Mouse (Mus musculus): ENCODE results near the gene Pla2g3.

Gene Pla2g3

DNA sequence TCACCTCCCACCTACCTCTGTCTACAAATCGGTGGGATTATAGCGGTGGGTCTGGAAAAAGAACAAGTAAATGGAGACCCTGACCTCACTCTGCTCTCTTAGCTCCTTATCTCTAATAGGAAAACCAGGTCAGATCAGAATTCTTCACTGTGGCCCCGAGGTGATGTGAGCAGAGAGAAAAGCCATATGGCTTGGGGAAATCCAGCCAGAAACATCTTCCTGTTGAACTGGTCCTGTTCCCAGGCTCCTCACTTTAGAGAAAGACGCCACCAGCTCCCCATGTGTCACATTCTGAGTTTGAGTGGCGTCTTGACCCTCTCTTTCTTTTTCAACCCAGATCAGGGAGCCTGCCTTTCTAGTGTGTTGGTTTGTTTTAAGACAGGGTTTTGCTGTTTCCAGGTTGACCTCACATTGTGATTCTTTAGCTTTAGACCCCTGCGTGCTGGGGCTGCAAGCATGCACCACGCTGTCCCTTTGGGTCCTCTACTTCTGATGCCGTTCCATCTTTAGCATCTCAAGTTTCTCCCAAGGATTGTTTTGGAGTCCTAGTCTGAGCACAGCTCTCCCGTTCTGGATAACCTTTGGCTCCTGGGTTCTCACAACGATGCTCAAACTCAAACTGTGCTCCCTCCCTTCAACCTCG, 31.8 kb downstream of the Pla2g3 start:
- DNase-seq (ENCODE audit: low spot score): no peak

DNA sequence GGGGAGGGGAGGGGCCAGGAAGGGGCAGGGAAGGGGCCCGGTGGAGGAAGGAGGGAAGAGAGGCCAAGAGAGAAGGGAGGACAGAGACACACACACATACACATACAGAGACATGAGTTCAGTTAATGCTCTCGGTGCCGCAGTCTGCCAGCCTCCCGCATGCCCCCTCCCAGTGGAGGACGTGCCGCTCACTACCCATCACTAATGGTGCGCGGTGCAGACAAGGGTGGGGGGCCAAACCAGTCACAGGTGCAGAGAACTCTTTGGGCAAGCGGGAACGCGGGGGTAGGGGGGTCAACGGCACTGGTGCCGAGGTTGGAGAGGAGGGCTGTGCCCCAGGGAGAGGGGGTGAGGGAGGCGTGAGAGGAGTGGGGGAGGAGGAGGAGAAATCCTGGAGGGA, 32.8 kb downstream of the Pla2g3 start:
- DNase-seq (ENCODE audit: low spot score): no peak

DNA sequence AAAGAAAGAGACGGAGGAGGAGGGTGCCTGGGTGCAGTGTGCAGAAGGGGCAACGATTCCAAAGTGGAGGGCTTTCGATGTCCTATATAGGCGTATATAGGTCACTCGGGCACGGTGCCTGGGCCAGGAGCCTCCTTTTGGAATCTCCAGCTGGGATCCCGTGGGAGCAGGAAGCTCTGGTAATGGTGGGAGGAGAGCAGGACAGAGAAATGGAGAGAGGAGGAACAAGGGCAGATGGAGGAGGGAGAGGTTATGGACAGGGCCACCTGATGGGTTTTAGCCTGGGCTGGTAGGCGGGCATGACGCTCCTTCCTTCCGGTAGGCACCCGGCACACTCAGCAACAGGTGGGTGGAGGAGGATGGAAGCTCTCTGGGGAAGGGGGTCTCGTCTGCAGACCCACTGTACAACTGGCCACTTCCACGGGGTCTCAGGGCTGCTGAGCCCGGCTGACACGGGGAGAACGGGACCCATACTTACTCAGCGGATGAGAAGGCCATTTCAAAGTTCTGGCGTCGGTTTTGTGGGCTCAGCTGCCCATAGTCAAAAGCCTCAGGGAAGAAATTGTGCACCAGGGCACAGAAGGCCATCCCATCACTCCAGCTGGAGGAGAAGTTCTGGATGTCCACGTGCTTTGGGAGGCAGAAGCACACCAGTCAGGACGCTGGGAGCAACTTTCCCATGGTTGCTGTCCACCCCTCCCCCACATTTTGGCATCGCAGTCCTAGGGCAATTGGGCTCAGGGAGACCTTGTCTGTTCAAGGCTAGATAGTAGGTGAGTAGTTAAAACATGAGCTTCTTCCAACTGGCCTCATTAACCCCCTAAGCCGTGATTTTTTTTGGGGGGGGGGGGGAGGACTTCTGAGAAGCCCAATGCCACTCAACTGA, 33.5 kb downstream of the Pla2g3 start:
- no peak for DNase-seq (ENCODE audit: low spot score)

DNA sequence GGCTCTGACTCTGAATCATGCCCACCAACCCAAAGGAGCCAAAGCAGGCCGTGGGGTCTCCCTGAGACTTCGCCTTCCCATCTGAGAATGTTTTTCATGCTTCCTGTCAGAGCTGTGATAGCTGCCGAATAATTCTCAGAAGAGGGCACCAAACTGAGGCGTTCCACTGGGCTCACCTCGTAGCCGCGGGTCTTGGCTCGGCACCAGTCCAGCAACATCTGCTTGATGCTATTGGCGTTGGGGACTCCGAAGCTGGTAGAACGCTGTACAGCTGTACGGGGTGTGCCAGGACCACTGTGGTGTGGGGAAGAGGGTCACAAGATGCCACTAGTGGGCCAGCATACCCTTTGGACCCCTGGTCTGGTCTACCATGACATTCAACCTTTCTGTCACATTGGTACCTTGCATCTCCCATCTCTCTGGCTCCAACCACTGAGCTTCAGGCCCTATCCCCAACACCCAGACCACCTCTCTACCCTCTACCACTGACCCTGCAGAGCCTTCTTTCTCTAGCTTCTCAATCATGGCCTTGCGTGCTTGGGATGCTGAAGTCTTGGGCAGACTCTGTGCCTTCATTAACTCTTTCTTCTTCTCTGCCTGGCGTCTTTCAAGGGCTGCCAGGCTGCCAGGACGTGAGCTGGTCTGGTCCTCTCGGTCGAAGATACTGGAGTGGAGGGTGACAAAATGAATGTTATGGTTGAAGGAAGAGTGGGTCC, 34.4 kb downstream of the Pla2g3 start:
- DNase-seq (ENCODE audit: low spot score): no peak

DNA sequence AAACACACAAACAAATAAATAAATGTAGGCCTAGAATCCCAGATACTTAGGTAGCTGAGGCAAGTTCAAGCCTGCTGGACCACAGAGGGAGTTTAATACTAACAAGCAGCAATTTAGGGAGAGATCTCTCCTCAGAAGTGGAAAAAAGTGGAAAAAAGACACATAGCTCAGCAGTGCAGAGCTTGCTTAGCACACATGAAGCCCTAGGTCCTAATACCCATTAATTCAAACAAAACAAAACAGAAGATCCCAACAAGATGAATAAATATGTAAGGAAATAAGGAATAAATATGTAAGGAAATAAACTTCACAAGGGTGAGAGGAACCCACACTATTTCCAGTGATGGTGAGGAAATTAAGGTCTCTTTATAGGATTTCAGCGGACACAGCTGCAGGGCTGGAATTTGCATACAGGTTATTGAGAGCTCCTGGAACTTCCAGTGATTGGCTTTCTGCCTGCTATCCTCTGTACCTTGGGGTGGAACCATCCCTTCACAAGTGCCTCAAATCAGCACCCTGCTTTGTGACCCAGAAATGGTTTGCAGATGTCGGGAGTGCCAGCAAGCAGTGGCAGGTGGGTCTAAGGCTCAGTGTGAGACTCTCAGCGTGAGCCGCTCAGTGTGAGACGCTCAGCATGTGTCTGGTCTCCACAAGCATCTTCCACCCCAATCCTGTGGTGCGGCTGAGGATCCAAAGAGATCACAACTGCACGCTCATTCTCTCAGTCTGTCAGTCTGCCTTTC, 35.9 kb downstream of the Pla2g3 start:
- no peak for DNase-seq (ENCODE audit: low spot score)

DNA sequence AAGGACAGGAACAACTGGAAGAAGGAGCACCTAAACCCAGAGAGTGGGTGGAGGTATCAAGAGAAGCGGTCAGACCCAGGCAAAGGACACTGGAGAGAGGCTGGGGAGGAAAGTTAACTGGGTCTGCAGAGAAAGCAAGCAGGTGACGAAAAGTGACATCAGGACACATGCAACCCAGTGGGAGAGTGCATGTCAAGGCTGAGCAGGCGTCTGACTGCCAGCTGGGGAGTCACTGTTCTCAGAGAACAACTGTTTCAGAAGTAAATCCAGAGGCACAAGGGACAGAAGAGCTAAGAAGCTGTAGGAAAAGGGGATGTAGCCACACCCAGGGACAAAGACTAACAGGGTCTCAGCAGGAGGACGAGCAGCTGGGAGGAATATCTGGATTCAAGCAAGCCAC, 37.5 kb downstream of the Pla2g3 start:
- no peak for DNase-seq (ENCODE audit: low spot score)

DNA sequence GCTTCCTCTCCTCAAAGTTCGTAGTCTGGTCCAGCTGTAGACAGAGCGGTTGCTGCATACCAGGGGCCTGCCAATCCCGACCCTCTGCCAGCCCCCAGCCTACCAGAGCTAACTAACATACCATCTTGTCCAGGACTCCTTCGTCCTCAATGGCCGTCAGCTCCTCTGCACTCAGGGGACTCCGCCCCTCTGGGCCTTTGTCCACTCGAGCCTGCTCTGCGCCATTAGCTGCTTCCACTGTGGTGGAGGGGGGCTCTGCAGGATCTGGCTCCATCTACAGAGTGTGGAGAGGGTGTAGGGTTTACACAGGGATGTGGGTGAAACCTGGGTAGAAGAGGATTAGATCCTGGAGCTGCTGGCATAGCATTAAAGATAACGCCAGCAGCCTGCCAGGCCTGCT, 38.1 kb downstream of the Pla2g3 start:
- DNase-seq (ENCODE audit: low spot score): no peak

DNA sequence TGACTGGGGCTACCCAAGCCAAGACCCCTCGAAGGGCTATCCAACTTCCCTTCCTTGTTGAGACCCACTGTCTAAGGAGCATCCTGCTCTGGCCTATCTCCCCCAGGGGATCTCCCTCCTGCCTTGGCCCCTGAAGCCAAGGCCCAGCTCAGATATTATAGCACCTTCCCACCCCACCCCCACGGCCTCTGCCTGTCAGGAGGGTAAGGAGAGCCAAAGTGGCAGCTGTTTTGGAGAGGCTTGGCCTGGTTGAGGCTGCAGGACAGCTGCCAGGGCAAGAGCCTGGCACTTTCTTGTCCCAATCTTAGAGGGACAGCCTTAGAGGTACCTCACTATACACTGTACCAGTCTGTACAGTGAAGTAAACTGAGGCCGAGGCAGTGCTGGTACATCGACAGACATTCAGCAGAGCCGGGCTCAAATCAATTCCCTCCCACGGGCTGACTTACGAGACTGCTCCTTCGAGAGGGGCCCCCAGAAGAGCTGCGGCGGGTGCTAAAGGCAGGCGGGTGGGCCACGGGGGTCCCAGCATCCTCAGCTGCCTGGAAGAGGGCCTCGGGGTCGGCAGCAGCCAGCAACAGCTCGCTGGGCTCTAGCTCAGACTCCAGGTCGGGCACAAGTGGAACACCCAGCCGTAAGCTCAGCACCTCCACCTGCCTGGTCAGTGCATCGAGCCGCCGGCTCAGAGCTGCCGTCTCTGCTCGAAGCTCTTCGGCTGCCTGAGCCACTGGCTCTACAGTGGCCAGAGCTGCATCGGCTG, 39.1 kb downstream of the Pla2g3 start:
- no peak for DNase-seq (ENCODE audit: low spot score)

DNA sequence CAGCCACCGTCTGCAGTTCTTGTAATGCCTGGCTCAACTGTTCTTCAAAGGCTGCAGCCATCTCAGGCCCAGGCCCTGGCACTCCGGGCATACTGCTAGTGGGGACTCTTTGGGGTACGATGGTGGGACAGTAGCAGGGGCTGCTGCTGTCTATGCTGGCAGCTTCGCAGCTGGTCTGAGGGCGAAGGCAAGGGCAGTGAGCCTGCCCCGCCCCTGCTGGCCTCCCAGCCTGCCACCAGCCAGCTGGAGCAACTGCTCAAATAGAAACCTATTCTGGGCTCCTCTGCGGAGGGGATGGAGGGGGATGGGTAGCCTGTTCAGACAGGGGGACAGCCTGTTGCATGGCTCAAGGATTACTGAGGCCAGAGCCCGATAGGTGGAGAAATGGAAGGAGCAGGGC, 39.7 kb downstream of the Pla2g3 start:
- no peak for DNase-seq (ENCODE audit: low spot score)

DNA sequence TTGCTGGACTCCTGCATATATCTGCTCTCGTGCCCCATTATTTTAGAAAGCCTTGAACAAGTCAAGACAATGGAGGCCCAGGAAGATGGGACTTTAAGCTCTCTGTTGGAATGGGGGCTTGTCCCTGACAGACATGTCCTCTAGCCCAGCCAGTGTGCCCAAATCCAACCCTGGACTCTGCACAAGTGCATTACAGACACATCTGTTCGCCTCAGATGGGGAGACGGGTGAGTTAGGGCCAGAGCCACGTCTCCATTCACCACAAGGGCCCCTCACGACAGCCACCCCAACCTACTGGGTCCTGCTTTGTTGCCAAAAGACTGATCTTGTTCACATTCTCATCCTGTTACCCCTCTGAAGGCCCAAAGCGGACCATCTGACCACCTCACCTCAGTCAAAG, 40.1 kb downstream of the Pla2g3 start:
- no peak for DNase-seq (ENCODE audit: low spot score)

DNA sequence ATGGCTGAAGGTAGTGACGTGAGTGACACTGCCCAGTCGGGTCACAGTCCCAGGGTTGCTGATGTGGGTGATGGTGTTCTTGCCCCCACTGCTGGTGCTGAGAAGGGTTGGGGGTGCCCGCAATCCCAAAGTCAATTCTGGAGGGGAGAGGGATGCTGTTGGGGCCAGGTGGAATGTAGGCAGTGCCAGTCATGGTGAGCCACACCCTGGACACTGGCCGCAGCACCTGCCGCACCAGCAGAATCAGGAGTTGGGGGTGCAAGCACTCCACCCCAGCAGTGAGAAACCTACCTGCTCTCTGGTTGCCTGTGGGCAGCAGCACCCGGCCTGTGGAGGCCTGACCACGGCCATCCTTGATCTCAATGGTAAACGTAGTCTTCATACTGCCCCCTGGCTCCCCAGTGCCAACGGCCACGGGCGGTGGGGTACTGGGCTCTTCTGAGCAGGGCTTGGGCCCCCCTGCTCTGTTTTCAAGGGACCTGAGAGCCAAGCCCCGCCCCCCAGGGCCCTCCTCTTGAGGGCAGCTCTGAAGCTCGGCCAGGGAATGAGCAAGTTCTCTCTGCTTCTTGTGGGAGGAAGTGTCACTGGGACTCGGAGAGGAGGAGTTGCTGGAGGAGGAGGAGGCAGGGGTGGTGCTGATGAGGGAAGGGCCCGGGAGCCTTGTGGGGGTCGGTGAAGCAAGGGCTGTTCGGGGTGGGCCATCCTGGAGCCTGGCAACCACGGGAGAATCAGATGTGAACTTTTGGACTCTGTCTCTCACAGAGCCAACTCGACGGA, 41.6 kb downstream of the Pla2g3 start:
- DNase-seq (ENCODE audit: low spot score): no peak

DNA sequence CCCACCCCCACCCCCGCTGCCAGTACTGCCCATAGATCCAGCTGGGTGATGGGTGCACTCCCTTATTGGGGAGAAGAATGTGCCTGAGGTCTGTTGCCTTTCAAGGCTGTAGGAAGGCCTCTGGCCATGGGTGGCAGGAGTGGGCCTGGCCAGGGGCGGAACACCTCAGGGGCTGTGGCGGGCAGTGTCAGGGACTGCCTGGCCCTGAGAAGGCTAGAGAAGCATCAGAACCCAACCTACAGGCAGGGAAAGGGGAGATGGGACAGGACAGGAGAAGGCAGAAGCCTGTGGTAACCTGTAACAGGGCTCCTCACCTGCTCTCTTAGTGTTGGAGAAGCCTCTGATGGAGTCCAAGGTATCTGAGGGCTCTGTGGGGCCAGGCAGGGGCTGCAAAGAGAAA, 42.6 kb downstream of the Pla2g3 start:
- no peak for DNase-seq (ENCODE audit: low spot score)

DNA sequence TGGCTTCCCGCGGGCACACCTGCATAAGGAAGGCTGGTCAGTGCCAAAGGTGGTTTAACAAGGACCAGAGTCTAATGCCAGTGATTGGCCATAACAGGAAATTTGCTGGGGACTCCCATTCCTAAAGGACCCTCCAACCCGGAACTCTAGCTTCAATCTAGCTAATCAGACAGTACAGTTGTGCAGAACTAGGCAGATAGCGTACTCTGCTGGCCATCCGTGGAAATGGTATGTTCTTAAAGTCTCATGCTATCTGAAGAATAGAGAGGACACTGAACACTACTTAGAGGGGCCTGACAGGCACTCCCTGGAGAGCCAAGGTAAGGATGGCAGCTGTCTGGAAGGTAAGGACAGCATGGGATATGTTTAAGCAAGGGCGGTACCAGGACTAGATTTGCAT, 43.5 kb downstream of the Pla2g3 start:
- DNase-seq (ENCODE audit: low spot score): no peak

DNA sequence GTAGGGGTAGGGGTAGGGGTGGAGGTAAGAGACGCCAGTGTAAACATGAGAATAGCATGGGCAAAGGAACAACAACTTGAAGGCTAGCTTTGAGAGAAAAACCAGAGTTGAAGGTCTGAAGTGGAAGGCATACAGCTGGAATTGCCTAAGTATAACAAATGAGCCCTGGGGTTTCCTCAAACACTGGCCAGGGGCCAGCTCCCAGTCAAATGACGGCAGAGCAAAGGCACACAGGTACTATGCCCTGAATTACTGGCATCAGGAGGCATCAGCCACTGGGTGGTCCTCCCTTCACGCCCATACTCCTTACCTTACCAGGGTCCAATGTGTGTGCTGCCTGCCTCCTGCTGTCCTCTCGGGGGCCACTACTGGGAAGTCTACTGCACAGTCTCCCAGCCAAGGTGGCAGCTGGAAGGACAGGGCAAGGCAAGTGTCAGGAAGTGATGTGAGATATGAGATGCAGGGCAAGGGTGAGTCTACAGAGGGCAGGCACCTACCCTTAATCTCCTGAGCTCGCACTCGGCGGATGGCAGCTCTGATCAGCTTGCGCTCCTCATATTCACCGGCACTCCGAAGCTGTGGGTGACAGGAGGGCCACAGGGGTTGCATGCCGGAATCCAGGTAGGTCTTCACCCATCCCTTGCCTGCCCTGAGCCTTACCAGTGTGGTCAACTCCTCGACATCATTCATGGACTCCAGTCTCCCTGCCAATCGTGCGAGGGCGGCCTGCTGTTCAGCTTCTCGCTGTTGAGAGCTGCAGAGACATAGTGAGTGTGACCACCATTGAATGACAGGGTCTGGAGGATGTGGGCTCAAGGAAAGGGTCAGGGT, 44.2 kb downstream of the Pla2g3 start:
- DNase-seq (ENCODE audit: low spot score): no peak

DNA sequence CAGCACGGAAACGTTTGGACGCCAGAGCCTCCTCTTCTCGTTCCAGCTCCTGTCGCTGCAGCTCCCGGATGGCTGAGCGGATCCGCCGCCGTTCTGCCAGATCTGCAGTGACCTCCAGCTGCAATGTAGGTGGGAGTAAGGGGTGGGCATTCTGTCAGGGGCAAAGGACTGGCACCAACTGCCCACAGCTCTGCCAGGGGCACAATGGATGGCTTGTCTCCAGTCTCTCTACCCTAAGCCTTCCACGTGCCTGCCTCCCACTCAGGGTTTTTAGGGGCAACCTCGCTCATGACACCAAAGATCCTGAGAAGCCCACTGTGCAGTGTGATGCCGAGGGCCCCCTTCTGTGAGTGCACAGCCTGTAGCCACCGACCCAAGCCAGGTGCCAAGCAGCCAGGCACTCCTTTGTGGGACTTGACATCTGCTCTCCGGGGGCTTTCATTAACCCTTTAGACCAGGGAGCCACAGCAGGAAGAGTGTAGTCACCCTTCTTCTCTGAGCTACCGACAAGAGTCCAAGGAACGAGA, 45.4 kb downstream of the Pla2g3 start:
- DNase-seq (ENCODE audit: low spot score): no peak

DNA sequence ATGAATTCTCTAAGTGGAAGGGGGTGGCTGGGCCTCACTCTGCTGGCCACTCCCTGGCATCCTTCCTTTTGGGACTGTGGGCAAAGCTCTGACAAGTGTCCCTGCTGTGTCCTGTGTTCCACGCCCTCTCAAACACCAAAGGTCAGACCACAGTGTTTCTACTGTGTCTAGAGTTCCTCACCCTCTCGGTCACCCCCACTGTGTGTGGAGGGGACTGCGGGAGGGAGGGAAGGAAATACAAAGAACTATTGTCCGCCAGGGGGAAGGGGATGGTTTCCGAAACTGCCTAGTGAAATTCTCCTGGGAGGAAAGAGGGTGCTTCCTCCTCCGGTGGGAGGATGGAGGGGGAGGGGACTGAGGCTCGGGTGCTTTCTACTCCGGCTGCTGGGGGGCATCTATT, 46.9 kb downstream of the Pla2g3 start:
- DNase-seq (ENCODE audit: low spot score): no peak

DNA sequence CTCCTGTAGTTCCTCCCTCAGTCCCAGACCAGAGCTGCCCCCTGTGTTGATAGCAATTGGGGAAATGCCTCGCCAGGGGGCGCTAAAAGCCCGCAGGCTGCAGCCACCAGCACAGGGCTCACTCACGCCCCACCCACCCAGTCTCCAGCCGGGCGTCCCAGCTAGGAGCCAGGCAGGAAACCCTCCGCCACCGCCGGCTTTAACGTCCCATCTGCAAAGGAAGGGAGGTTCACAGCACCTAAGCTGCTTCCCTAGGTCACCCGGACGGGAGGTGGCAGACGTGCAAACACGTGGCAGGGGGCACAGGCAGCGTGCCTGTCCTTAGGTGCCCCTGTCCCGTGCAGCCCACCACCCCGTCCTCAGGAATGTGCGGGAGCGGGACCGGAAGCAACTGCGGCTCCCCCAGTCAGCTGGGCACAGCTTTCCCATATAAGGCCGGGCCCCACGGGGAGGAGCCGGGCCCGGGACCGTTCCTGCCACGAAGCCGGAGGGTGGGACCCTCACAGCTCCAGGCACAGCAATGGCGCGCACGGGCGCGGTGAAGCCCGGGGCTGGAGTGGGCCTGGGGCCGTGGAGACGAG, 47.4 kb downstream of the Pla2g3 start:
- DNase-seq (ENCODE audit: low spot score): peak; percentile 82

DNA sequence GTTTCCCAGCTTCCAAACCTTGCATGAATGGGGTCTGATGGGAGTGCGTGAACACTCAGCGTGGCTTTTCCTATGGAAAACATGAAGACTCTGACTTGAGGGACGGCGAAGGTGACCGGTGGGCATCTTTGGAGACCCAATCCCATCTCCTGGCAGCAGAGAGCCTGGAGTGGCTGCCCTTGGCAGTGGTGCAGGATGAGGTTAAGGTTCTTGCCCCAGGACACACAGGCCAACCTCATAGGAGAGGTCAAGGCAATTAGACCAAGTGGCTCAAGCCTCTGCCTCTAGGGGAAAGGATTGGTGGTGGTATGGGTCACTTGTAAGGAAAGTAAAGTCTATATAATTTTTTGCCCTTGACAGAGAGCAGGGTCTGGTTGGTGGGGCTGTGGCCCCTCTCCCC, 48.0 kb downstream of the Pla2g3 start:
- no peak for DNase-seq (ENCODE audit: low spot score)

DNA sequence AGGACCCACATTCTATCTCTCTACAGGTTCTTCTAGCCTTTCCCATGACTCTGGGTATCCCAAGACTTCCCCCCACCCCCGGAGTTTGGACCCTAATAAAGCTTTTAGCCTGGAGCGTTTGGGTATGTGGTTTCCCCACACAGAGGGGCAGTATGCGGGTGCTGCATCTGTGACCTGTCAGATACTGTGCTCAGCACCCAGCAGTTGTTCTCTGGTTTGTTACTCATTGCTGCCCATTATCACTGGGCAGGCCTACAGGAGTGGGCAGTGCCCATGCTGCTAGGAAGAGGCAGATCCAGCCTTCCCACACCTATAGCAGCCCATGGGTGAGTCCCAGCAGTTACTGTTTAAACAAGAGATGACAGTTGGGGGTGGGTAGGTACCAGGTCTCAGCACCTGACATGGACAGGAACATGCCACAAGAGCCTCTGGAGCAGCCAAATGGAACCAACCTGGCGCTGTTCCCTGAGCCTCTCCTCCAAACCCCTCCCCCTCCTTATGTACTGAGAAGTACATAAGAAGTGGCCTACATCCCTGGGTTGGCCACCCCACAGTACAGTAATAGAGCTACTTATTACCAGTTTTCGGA, 48.8 kb downstream of the Pla2g3 start:
- DNase-seq (ENCODE audit: low spot score): no peak
